Mouse (Mus musculus) left cerebral cortex, postnatal 36 days (tissue): ENCODE data around the gene Rcn1. TPM values are rescaled to one million over a fixed set of nuclear protein-coding genes. Genes with fewer than 3 reads are reported as not detected.

Experiments used
- DNase-seq, 2 experiments: peaks; one replicate each; pipeline ENCODE4 v3.0.0; 2021 to 2022; ENCODE audit warnings: low spot score in 2 of 2, mixed read lengths in 1 of 2
- intact Hi-C: fragments of 180-260 bp; cut with DNase I; formaldehyde crosslinking; loops from one replicate; pipeline ENCODE4 v1.15.1; 2025
- total RNA-seq, 2 experiments: library from RNA; stranded (reverse); gene quantifications; 2 replicates each; pipeline ENCODE4 v1.2.3; 2021

Rcn1 gene
- total RNA-seq, 2 experiments from 2014 or later, result 22.3 to 22.9 TPM

GRCm38 (mm10) chr2:105398636-105399084 lies 459 bp downstream of the Rcn1 start:
- peak; percentile 6 to 31 for DNase-seq
- intact Hi-C loops, result no loop called here

- intact Hi-C loops, result no loop called here
- DNase-seq, result no peak
Measured at GRCm38 (mm10) chr2:105397446-105398211, 1.5 kb downstream of the Rcn1 start.

- intact Hi-C loops, result no loop called here
Measured at GRCm38 (mm10) chr2:105396066-105396465, 3.1 kb downstream of the Rcn1 start.

GRCm38 (mm10) chr2:105394375-105394774 lies 4.7 kb downstream of the Rcn1 start:
- intact Hi-C loops, result no loop called here
- no peak for DNase-seq

More at GRCm38 (mm10) chr2:105396066-105396465, 3.1 kb downstream of the Rcn1 start:
- no peak for DNase-seq

- no peak for DNase-seq
- intact Hi-C loops, result no loop called here
Measured at GRCm38 (mm10) chr2:105392514-105392913, 6.6 kb downstream of the Rcn1 start.

- no peak for DNase-seq
- intact Hi-C loops, result no loop called here
Measured at GRCm38 (mm10) chr2:105391414-105391784, 7.7 kb downstream of the Rcn1 start.

GRCm38 (mm10) chr2:105390653-105391413 lies 8.3 kb downstream of the Rcn1 start:
- no peak for DNase-seq
- intact Hi-C loops, result no loop called here

GRCm38 (mm10) chr2:105389007-105389890 lies 9.9 kb downstream of the Rcn1 start:
- no peak for DNase-seq
- intact Hi-C loops, result no loop called here

- intact Hi-C loops, result no loop called here
- no peak for DNase-seq
Measured at GRCm38 (mm10) chr2:105386418-105386817, 12.7 kb downstream of the Rcn1 start.

GRCm38 (mm10) chr2:105384998-105385397 lies 14.1 kb downstream of the Rcn1 start:
- intact Hi-C loops, result loop anchor here (5.0 kb wide), 1 partner anchor 42 kb away; no protein-coding TSS in a partner anchor
- no peak for DNase-seq

GRCm38 (mm10) chr2:105383063-105383462 lies 16.1 kb downstream of the Rcn1 start:
- peak in 1 of 2 experiments; percentile 14 for DNase-seq
- intact Hi-C loops, result loop anchor here (5.0 kb wide), 1 partner anchor 44 kb away; no protein-coding TSS in a partner anchor

- intact Hi-C loops, result loop anchor here (5.0 kb wide), 1 partner anchor 46 kb away; no protein-coding TSS in a partner anchor
- DNase-seq, result no peak
Measured at GRCm38 (mm10) chr2:105380757-105381319, 18.3 kb downstream of the Rcn1 start.

- no peak for DNase-seq
- intact Hi-C loops, result loop anchor here (5.0 kb wide), 1 partner anchor 48 kb away; no protein-coding TSS in a partner anchor
Measured at GRCm38 (mm10) chr2:105379682-105380081, 19.4 kb downstream of the Rcn1 start.

- intact Hi-C loops, result no loop called here
Measured at GRCm38 (mm10) chr2:105375705-105376104, 23.4 kb downstream of the Rcn1 start.

GRCm38 (mm10) chr2:105375261-105375660 lies 23.9 kb downstream of the Rcn1 start:
- intact Hi-C loops, result no loop called here
- DNase-seq, result no peak

More at GRCm38 (mm10) chr2:105375705-105376104, 23.4 kb downstream of the Rcn1 start:
- DNase-seq, result no peak

GRCm38 (mm10) chr2:105373658-105374057 lies 25.5 kb downstream of the Rcn1 start:
- intact Hi-C loops, result no loop called here

GRCm38 (mm10) chr2:105372727-105373126 lies 26.4 kb downstream of the Rcn1 start:
- intact Hi-C loops, result no loop called here
- DNase-seq, result no peak

More at GRCm38 (mm10) chr2:105373658-105374057, 25.5 kb downstream of the Rcn1 start:
- no peak for DNase-seq

GRCm38 (mm10) chr2:105372156-105372555 lies 27.0 kb downstream of the Rcn1 start:
- intact Hi-C loops, result no loop called here

GRCm38 (mm10) chr2:105370698-105371097 lies 28.4 kb downstream of the Rcn1 start:
- peak; percentile 26 to 33 for DNase-seq

More at GRCm38 (mm10) chr2:105372156-105372555, 27.0 kb downstream of the Rcn1 start:
- no peak for DNase-seq

More at GRCm38 (mm10) chr2:105370698-105371097, 28.4 kb downstream of the Rcn1 start:
- intact Hi-C loops, result no loop called here
